Mouse (Mus musculus) kidney, adult 2 months (tissue): ENCODE data around the gene Ebf1.

Experiments
- CTCF ChIP-seq: fragments of 200-500 bp; conservative IDR thresholded peaks from 2 replicates; pipeline ENCODE4 v1.5.1; 2011; ENCODE audit warnings: low read depth, mild to moderate bottlenecking, control low read depth, low read length, moderate library complexity, mixed read lengths; ENCODE audit not compliant: insufficient read depth, insufficient read length
- POLR2A ChIP-seq: fragments of 200-500 bp; IDR thresholded peaks from one replicate; pipeline ENCODE4 v1.6.1; 2011; ENCODE audit warnings: low read depth, low read length, control low read depth

DNA sequence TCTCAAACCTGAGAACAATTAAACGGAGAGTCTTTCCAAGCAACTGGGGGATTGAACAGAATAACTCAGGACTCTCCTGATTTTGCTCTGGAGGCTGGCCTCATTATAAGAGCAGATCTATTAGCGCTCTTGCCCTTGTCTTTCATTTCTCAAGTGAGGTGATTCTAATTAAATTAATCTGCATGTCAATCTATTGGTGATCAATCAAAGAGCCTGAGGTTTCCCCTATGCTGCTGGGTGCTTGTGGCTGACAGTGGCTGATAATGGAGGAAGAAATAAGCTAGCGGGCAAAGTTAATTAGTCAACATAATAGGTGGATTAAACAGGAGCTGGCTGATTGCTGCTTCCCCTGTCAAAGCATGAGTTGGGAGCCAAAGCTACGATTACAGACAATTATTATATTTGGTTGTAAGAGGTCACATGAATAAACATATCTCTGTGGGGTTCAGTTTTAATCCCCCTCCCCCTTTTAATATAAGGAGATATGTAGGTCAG lies 265.4 kb downstream of the Ebf1 start:
- no peak for TF ChIP-seq CTCF
- no peak for TF ChIP-seq POLR2A
